Mouse (Mus musculus) small intestine, adult 2 months (tissue): ENCODE results near the gene Apold1.

Experiments used
- CTCF ChIP-seq: fragments of 200-500 bp; IDR thresholded peaks from 2 replicates; pipeline ENCODE4 v1.5.1; 2012; ENCODE audit warnings: low read depth, mild to moderate bottlenecking, control low read depth, inconsistent platforms, low read length, moderate library complexity, mixed read lengths; ENCODE audit not compliant: insufficient replicate concordance, insufficient read length; ENCODE audit errors: extremely low read depth
- POLR2A ChIP-seq: fragments of 200-500 bp; IDR thresholded peaks from 2 replicates; pipeline ENCODE4 v1.6.1; 2012; ENCODE audit warnings: low read depth, mild to moderate bottlenecking, control low read depth, inconsistent platforms, low read length, moderate library complexity

DNA sequence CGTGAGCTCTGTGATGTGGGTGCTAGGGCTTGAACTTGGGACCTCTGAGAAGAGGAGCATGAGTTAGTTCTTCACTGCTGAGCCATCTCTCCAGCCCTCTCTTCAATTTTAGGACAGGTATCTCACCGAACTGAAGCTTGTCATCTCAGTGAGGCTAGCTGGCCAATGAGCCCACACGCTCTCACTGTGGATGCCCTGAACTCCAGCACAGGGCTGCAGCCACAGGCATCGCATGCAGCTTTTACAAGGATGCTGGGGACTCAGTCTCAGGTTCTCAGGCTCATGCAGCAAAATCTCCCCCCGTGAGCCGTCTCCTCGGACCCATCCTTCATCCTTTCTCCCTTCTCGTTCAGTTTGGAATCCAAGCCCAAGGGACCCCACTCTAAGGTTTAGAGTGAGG lies 16.6 kb downstream of the Apold1 start:
- TF ChIP-seq CTCF (no peak), POLR2A (no peak)
